Mouse (Mus musculus): ENCODE results near the gene Cyp2j9. TPM values are rescaled to one million over a fixed set of nuclear protein-coding genes. Genes with fewer than 3 reads are reported as not detected.
"Not testable (repeated sequence)": the region's sequence is repeated elsewhere in the genome, so short reads cannot be mapped to it uniquely, and the experiment has no call there.

Cyp2j9 gene
- 10 to 100 TPM; 33.3 to 34.5 TPM for total RNA-seq (2021)
- long read RNA-seq, experiment 1, transcript Cyp2j9-201 (9 exons, 2,037 nt) = major isoform, 31 of 37 reads
- long read RNA-seq, experiment 1, partial matches to known transcripts = 4 of 37 reads
- long read RNA-seq, experiment 1, other reads (novel, unspliced or antisense) = 2 of 37 reads
- long read RNA-seq, experiment 2, transcript Cyp2j9-201 (9 exons, 2,037 nt) = major isoform, 26 of 29 reads
- long read RNA-seq, experiment 2, partial matches to known transcripts = 1 of 29 reads
- long read RNA-seq, experiment 2, other reads (novel, unspliced or antisense) = 2 of 29 reads

DNA sequence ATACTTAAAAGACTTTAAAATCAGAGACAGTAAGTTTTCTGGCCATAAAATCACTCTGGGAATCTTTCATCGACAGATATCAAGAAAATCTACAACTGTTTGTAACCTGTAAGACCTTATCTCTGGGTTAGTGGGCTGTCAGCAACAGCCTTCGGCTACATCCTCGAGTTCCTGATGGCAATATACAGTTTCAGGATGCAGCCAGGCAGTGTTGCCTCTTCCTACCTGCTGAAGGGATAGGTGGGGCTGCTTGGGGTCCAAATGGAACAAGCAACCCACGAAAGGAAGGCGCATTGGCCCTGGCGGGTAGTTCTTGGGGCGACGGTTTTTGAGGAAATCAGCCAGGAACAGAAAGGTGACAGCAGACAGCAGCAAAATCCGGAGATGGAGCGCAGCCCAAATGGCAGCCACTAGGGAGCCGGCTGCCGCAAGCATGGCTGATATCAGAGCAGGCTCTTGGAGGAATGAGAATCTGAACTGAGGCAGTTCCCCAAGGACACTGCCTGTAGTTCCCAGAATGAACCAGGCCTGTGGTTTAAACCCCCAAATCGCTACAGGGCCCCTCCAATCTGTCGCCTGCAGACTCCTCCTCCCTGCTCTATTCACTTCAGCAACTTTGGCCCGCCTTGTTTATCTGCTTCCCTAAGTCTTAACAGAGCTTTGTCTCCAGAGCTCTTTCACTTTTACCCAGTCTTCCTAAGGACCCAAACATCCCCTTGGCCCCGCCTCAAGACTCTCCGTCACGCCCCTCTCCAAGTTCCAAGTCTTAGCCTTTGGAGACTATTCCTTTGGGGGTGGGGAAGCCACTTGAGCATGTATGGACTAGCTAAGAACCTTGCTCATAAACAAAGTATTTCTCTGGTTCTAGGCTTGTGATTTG, at the start of gene Cyp2j9:
Cyp2j9 (minus strand) TSS at position 668 of the 880 bp plus-strand sequence.
- H3K4me3 ChIP-seq = peak within 1 kb of the TSS; percentile 55
- peak; percentile 45 to 65 for DNase-seq (ENCODE audit: low spot score in 2 of 2)
- TF ChIP-seq CTCF (conservative IDR thresholded peaks at IDR 0.05) = no peak
- peak within 1 kb of the TSS; percentile 89 for H3K27ac ChIP-seq

DNA sequence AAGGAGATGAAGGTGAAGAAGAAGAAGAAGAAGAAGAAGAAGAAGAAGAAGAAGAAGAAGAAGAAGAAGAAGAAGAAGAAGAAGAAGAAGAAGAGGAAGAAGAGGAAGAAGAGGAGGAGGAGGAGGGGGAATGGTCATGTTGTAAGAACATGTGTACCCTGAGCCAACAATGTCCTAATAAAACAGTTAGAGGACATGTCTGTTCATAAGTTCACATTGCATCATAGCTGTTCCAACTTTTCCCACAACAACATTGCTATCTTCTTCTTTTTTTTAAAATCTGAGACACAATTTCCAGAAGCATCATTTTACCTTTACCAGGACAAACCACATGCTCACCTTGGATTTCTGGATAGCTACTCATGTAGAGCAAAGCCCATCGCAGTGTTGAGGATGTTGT, 44.1 kb upstream of the Cyp2j9 start:
- DNase-seq (ENCODE audit: low spot score in 2 of 2) = no peak
- no peak overlapping the region for H3K4me3 ChIP-seq
- no peak for TF ChIP-seq CTCF (conservative IDR thresholded peaks at IDR 0.05)
- no peak overlapping the region for H3K27ac ChIP-seq

DNA sequence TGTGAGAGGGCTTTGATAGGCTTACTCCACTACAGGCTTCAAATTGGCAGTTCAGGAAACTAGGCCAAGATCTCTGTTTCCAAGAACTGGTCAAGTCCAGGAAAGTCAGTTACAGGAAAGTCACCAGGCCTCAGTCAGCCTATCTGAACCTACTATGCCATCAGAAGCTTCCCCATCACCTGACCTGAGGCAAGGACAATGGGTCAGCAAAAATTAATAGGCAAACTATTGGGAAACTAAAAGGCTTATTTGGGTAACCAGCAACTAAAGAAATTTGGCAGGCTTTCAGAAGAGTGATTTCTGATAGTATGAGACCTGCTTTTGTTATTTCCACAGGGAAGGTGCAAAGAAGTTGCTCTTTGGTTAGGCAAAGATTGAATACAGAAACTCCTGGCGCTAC, 31.1 kb upstream of the Cyp2j9 start:
- Histone ChIP-seq H3K4me3 (no peak overlapping the region), H3K27ac (no peak overlapping the region)
- no peak for TF ChIP-seq CTCF (conservative IDR thresholded peaks at IDR 0.05)
- DNase-seq (ENCODE audit: low spot score in 2 of 2) = no peak

DNA sequence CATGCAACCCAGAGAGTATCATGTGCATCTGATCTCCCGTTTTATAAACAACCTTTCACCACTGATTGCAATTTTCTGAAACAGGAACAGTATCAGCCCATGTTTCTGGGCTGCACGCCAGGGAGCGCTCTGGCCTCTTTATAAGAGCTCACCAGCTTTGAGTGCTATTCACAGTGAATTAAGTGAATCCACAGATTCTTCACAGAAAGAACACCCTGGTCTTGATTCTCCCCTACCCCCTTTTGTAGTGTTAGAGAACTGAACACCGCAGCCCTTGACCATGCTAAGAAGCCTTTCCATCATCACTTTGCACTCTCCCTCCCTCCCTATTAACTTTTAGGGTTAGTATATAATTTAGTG, 393 bp upstream of the Cyp2j9 start:
- TF ChIP-seq CTCF (conservative IDR thresholded peaks at IDR 0.05) = peak; percentile 32
- Histone ChIP-seq H3K4me3 (peak overlapping the region; percentile 55), H3K27ac (peak overlapping the region; percentile 89)
- peak; percentile 68 to 73 for DNase-seq (ENCODE audit: low spot score in 2 of 2)

DNA sequence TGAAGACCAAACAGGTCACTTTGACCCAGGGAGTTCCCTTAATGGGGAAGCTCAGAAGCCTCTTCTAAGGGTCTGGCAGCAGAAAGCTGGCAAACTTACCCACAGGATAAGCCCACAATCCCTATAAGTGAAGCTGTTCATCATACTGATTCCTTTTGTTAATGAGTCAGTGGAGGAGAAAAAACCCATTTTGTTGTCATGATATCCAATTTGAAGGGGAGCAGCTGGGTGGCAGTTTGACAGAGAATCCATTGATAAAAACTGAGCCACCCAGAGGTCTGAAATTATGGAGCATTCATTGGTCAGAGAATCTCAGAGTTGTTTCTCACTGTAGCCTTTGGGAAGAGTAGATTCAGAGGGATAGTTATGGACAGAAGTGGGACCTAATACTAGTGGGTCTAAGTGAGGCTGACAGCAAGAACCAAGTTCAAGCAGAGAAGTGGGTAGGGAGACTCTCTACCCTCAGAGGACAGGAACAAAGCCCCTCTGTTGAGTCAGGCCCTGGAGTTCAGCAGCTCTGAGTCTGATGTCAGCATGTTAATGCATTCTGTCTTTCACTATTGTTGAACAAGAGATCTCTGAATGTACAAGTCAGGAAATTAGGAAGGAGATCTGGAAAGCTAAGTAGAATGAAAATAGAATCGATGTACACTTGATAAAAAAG, 9.8 kb downstream of the Cyp2j9 start:
- H3K27ac ChIP-seq = peak overlapping the region; percentile 73
- peak in 1 of 2 experiments; percentile 12 for DNase-seq (ENCODE audit: low spot score in 2 of 2)
- no peak overlapping the region for H3K4me3 ChIP-seq
- TF ChIP-seq CTCF (conservative IDR thresholded peaks at IDR 0.05) = no peak

DNA sequence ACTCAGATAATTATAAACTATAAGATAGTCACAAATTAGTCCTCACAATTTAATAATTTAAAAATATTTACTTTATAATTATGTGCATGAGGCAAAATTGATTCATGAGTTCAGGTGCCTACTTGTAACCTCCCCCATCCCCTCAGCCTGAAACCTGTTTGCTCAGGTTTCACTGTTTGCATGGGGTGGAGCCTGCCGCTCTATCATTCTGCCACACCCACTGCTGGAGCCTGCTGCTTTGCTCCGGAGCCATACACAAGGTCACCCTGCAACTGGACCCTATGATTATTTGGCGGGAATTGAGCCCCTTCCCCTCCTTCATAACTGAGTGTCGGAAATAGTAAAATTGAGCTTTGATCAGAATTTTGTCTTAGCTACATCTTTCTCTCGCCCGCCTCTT, 11.0 kb downstream of the Cyp2j9 start:
- H3K27ac ChIP-seq; H3K4me3 ChIP-seq; DNase-seq (ENCODE audit: low spot score in 2 of 2): not testable (repeated sequence)

DNA sequence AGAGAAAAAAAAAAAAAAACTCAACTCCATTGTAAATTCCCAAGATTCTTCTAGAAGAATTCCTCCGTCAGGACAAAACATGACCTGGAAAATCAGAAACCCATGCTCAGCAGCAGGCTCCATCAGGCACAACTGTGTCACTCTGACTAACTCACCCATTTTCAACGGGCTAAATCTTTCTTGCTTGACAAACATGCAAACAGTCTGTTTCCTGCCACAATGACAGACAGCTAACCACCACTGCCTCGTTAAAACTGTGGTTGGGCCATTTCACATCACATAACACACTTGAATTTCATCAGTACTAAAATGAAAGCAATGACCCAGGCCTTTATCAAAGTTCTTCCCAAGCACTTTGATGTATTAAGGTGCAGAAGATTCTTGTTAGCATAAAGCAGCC, 21.9 kb downstream of the Cyp2j9 start:
- TF ChIP-seq CTCF (conservative IDR thresholded peaks at IDR 0.05) = no peak
- DNase-seq (ENCODE audit: low spot score in 2 of 2) = no peak
- no peak overlapping the region for H3K27ac ChIP-seq
- H3K4me3 ChIP-seq = no peak overlapping the region

DNA sequence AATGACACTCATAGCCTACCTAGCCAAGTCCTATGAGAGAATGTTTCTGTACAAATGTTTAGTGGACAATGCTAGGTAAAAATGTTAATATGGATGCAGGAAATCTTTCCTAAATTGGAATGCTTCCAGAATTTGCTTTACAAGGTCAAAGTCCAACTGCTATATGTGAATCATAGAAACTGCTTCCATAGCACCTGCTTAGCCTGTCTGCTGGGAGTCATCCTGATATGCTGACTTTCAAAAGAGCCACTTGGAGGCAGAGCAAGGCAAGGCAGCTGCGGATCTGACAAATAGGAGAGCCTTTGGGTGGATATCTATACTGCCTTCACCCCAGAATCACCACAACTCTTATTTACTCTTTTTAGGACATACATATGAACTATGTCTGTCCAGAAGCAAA, 23.4 kb downstream of the Cyp2j9 start:
- Histone ChIP-seq H3K4me3 (no peak overlapping the region), H3K27ac (no peak overlapping the region)
- TF ChIP-seq CTCF (conservative IDR thresholded peaks at IDR 0.05) = no peak
- no peak for DNase-seq (ENCODE audit: low spot score in 2 of 2)

DNA sequence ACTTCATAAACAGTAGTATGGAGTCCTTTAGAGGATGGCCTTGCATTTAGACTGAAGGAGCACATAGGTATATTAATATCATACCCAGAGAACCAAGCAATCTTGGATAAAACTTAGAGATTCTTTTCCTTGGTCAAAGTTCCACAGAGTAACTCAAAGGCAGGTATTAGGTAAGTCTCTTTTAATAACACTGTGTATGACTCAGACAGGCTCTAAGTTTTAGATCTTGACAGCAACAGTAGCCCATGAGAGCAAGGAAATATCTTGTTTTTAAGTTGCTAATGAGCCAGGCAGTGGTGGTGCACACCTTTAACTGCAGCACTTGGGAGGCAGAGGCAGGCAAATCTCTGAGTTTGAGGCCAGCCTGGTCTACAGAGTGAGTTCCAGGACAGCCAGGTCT, 25.6 kb downstream of the Cyp2j9 start:
- no peak overlapping the region for H3K27ac ChIP-seq
- H3K4me3 ChIP-seq = no peak overlapping the region
- DNase-seq (ENCODE audit: low spot score in 2 of 2) = no peak
- TF ChIP-seq CTCF (conservative IDR thresholded peaks at IDR 0.05) = no peak

DNA sequence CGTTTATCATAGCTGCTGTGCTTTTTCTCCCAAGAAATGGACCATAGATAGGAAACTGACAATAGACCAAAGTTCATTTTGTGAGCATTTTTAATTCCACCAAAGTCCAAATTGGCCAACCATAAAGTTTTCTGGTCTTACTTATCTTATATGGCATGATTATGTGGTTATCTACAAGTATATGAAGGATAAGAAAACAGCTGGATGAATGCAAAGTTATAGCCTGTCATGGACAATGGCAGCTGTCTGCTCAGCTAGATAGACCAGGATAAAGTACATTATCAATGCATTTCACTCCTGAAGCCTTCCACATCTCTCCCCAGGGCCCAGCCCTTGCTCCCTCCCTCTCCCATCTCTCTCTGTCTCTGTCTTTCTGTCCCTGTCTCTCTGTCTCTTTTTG, 30.9 kb downstream of the Cyp2j9 start:
- no peak for TF ChIP-seq CTCF (conservative IDR thresholded peaks at IDR 0.05)
- DNase-seq (ENCODE audit: low spot score in 2 of 2) = no peak
- Histone ChIP-seq H3K27ac (no peak overlapping the region), H3K4me3 (no peak overlapping the region)

DNA sequence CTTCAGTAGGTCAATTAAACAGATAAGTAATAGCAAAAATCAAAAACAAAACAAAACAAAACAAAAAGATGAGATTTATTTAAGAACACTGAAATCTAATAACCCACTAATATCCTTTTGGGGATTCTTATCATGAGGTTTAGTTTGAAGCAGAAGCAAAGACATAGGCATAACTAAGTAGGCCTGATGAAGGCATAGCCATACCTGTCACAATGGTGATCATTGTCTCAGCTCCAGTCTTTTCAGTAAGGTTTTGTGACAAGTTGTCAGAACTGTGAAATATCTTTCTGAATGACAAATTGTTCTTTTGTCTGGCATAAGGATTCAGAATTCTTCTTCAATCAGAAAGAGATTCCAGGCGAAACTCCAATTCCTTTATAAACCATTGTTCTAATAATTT, 31.6 kb downstream of the Cyp2j9 start:
- Histone ChIP-seq H3K27ac (no peak overlapping the region), H3K4me3 (no peak overlapping the region)
- no peak for DNase-seq (ENCODE audit: low spot score in 2 of 2)
- TF ChIP-seq CTCF (conservative IDR thresholded peaks at IDR 0.05) = no peak

DNA sequence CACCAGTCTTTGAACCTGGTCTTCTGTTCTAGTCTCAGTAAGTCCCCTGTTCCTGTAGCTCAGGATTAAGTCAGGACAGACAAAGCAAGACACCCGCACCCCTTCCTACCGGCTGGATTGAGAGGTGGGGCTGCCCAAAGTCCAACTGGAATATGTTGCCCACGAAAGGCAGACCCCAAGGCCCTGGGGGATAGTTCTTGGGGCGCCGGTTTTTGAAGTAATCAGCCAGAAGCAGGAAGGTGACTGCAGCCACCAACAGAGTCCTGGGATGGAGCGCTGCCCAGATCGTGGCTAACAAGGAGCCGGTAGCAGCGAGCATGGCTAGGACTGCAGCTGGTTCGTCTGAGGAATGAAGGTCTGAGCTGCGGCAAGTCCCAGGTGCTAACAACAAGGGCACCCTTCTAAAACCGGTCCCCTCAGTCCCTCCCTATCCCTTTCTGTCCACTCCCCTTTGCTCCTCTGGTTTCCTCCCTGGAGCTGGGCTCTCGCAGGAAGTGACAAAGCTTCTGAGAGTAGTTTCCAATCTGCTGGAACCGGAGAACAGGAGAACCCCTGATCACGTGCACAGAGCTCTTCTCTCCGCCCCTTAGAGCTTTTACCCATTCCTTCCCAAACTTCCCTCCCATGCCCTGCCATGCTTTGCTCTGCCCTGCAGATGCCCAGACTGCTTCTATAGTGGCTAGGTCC, 38.1 kb downstream of the Cyp2j9 start, which contains the start of gene Cyp2j6:
Cyp2j6 (minus strand) TSS at position 529 of the 687 bp plus-strand sequence.
- no peak for TF ChIP-seq CTCF (conservative IDR thresholded peaks at IDR 0.05)
- peak; percentile 42 to 49 for DNase-seq (ENCODE audit: low spot score in 2 of 2)
- Histone ChIP-seq H3K27ac (peak within 1 kb of the TSS; percentile 79), H3K4me3 (peak within 1 kb of the TSS; percentile 58)

DNA sequence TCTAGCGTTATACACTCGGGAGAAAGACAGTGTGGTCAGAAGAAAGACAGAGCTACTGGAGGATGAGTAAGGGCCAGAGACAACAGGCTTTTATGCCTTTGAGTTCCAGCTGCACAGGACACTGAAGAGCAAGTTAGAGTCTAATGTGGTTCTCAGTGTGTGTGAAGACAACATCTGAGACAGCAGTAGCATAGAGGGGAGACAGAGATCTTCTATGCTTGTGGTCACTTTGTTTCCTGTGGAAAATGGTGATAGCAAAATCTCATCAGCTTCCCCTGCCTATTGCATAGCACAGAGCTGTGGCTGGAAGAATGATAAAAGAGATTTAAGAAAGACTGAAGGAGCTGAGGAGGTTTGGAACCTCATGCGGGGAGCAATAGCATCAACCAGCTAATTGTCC, 39.8 kb downstream of the Cyp2j9 start:
- H3K27ac ChIP-seq = peak overlapping the region; percentile 79
- no peak for TF ChIP-seq CTCF (conservative IDR thresholded peaks at IDR 0.05)
- DNase-seq (ENCODE audit: low spot score in 2 of 2) = no peak
- peak overlapping the region; percentile 58 for H3K4me3 ChIP-seq

Measured in layer of hippocampus, adult 2 months (tissue).